Mouse (Mus musculus): ENCODE measurements around the gene Mettl27.

DNA sequence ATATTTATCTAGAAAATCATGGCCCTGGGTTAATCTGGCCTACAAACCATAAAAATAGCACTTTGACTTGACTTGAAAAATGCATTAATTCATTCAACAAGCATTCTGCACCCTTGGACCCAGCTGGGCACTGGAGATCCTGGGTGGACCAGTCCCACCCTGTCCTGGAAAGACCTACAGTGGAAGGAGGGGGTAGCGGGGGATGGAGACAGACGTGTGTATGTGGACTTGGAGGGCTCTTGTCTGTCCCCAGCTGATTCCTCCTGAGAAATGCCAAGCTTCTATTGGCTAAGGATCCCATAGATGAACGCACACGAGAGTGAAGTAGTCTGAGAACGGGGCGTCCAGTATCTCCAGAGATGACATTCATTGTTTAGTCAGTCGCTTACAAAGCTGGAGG is 43.7 kb upstream of the Mettl27 start:
- TF ChIP-seq CTCF (IDR thresholded peaks at IDR 0.05; ENCODE audit: borderline replicate concordance, control insufficient read depth, extremely low read depth, insufficient read depth, low read length, poor library complexity): no peak
- TF ChIP-seq POLR2A (IDR thresholded peaks at IDR 0.05; ENCODE audit: control insufficient read depth, extremely low read depth, insufficient read depth, low read length, poor library complexity): no peak
